Mouse (Mus musculus) myocyte (in vitro differentiated cells): ENCODE measurements around the gene RPS10-NUDT3.
A peak's percentile ranks its signal among the peaks of the same experiment; 100 is the strongest.

ENCODE experiments used
- E2F4 ChIP-seq: IDR thresholded peaks from one replicate; pipeline ENCODE4 v1.6.1; 2011; ENCODE audit warnings: mild to moderate bottlenecking, control low read depth, moderate library complexity; ENCODE audit not compliant: insufficient read depth
- MAX ChIP-seq: IDR thresholded peaks from one replicate; pipeline ENCODE4 v1.6.1; 2011; ENCODE audit warnings: low read depth, mild to moderate bottlenecking, control low read depth
- MYOG ChIP-seq, 3 experiments: IDR thresholded peaks; one replicate each; pipeline ENCODE4 v1.6.1; 2011; ENCODE audit warnings: control low read depth in 2 of 3, low read depth in 2 of 3, mild to moderate bottlenecking in 2 of 3; ENCODE audit not compliant: insufficient read length in 2 of 3, control insufficient read depth in 1 of 3, insufficient read depth in 1 of 3
- POLR2A ChIP-seq: IDR thresholded peaks from one replicate; pipeline ENCODE4 v1.6.1; 2011; ENCODE audit warnings: low read depth, mild to moderate bottlenecking, control low read depth, moderate library complexity; ENCODE audit not compliant: insufficient read length
- POLR2AphosphoS2 ChIP-seq: IDR thresholded peaks from one replicate; pipeline ENCODE4 v1.6.1; 2011; ENCODE audit warnings: low read depth, control low read depth; ENCODE audit not compliant: insufficient read length
- TCF12 ChIP-seq: IDR thresholded peaks from one replicate; pipeline ENCODE4 v1.6.1; 2011; ENCODE audit warnings: mild to moderate bottlenecking, control low read depth; ENCODE audit not compliant: poor library complexity, insufficient read depth, severe bottlenecking
- USF1 ChIP-seq: IDR thresholded peaks from one replicate; pipeline ENCODE4 v1.6.1; 2011; ENCODE audit warnings: low read depth, mild to moderate bottlenecking, control low read depth, moderate library complexity

DNA sequence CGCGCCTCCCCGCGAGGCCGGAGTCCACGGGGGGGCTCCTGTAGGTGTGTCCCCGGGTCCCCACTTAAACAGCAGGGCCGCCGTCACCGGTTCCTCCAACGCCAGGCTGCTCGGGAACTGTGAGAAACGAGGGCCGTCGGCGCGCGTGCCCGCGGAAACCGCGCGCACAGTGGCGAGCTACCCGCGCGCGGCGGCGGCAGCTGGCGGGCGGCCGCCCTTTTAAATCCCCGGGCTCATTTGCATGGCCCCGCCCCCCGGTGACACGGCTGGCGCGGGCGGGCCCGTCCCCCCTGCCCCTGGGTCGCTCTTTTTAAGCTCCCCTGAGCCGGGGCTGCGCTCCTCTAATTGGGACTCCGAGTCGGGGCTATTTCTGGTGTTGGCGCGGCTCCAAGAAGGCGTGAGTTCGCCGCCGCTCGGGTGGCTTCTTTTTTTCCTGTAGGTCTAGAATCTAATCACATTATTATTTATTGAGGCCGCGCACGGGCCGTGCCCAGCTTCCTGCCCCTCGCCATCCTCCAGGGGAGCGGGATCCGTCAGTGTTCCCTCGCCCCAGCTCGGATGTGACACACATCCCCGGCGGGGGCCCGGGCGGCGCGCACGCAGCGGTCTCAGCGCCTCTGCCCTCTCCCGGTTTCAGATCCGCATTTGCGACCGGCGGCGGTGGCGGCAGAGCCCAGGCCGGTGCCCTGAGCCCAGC lies 78.6 kb downstream of the RPS10-NUDT3 start, which contains the start of gene Hmga1:
- TF ChIP-seq MYOG (IDR thresholded peaks at IDR 0.05; ENCODE audit: control insufficient read depth in 1 of 3, insufficient read depth in 1 of 3, insufficient read length in 2 of 3, low read depth in 2 of 3), result peak in 2 of 3 experiments; percentile 10 to 76
- TF ChIP-seq POLR2A, result peak; percentile 99
- TF ChIP-seq USF1, result no peak
- TF ChIP-seq POLR2AphosphoS2, result peak; percentile 89
- peak; percentile 57 for TF ChIP-seq E2F4
- no peak for TF ChIP-seq MAX
- TF ChIP-seq TCF12, result no peak
